Mouse (Mus musculus) C2C12 (cell line): ENCODE measurements at regions not wholly inside any gene's neighbourhood (a gene's known extent, or its start where the extent isn't known, plus 50 kb on each side); places are given as distances from the start of the nearest gene placed in this dataset.

ENCODE experiments used
- CTCF ChIP-seq: IDR thresholded peaks from one replicate; pipeline ENCODE4 v1.5.1; 2011; ENCODE audit not compliant: control insufficient read depth, insufficient read depth, insufficient read length
- USF1 ChIP-seq: IDR thresholded peaks from one replicate; pipeline ENCODE4 v1.6.1; 2011; ENCODE audit warnings: low read depth, mild to moderate bottlenecking, control low read depth, moderate library complexity

GRCm38 (mm10) chr7:115373781-115374533 is 630.5 kb downstream of the Insc start:
- TF ChIP-seq CTCF, result no peak
- TF ChIP-seq USF1, result no peak
